Mouse (Mus musculus) midbrain, embryonic 11.5 days (tissue): ENCODE results near the gene Lztr1. TPM values are rescaled to one million over a fixed set of nuclear protein-coding genes. Genes with fewer than 3 reads are reported as not detected.

Source experiments
- ATAC-seq: fragments of 200-750 bp; cut with Nextera tagmentation; 2 replicates; pipeline ENCODE4 v1.8.0; 2017; ENCODE audit warnings: moderate TSS enrichment, moderate library complexity; ENCODE audit not compliant: low FRiP score
- DNase-seq: peaks from one replicate; pipeline ENCODE4 v3.0.0; 2015; ENCODE audit warnings: low spot score; ENCODE audit errors: missing footprints
- H3K27ac ChIP-seq: fragments of 300-500 bp; sonication (generic); 2 replicates; pipeline ENCODE4 v1.5.1; 2014; ENCODE audit warnings: low read depth, low read length
- H3K27me3 ChIP-seq: fragments of 300-500 bp; sonication (generic); 2 replicates; pipeline ENCODE4 v1.6.1; 2014; ENCODE audit warnings: mild to moderate bottlenecking, low read length, moderate library complexity, mixed read lengths; ENCODE audit not compliant: control insufficient read depth, insufficient read depth
- H3K36me3 ChIP-seq: fragments of 300-500 bp; sonication (generic); 2 replicates; pipeline ENCODE4 v1.6.1; 2014; ENCODE audit warnings: mild to moderate bottlenecking, low read length, moderate library complexity, mixed read lengths; ENCODE audit not compliant: control insufficient read depth, insufficient read depth
- H3K4me1 ChIP-seq: fragments of 300-500 bp; sonication (generic); 2 replicates; pipeline ENCODE4 v1.6.1; 2014; ENCODE audit warnings: low read length; ENCODE audit not compliant: control insufficient read depth, insufficient read depth
- H3K4me2 ChIP-seq: fragments of 300-500 bp; sonication (generic); 2 replicates; pipeline ENCODE4 v1.6.1; 2014; ENCODE audit warnings: mild to moderate bottlenecking, moderate library complexity
- H3K4me3 ChIP-seq: fragments of 300-500 bp; sonication (generic); 2 replicates; pipeline ENCODE4 v1.5.1; 2014; ENCODE audit warnings: low read depth, low read length
- H3K9ac ChIP-seq: fragments of 300-500 bp; sonication (generic); 2 replicates; pipeline ENCODE4 v1.6.1; 2014; ENCODE audit warnings: low read length
- H3K9me3 ChIP-seq: fragments of 300-500 bp; sonication (generic); 2 replicates; pipeline ENCODE4 v1.6.1; 2016; ENCODE audit warnings: low read length; ENCODE audit not compliant: control insufficient read depth
- WGBS: fragments of 180-500 bp; shearing (Covaris S2); extraction: QIAGEN DNeasy Blood & Tissue Kit; methylation state at CpG from one replicate; pipeline ENCODE4 v1.1.7; 2014; 5-methylcytosine and 5-hydroxymethylcytosine counted together
- polyA plus RNA-seq: library from polyadenylated mRNA; unstranded; fragments of >200 nt; fragmentation: Nextera tagmentation; extraction: Ambion mirVana; gene quantifications from 2 replicates; pipeline ENCODE4 v1.2.1, GENCODE M21; 2014

Gene Lztr1
- polyA plus RNA-seq, 1 experiment from 2014 or later, result 70.5 TPM

DNA sequence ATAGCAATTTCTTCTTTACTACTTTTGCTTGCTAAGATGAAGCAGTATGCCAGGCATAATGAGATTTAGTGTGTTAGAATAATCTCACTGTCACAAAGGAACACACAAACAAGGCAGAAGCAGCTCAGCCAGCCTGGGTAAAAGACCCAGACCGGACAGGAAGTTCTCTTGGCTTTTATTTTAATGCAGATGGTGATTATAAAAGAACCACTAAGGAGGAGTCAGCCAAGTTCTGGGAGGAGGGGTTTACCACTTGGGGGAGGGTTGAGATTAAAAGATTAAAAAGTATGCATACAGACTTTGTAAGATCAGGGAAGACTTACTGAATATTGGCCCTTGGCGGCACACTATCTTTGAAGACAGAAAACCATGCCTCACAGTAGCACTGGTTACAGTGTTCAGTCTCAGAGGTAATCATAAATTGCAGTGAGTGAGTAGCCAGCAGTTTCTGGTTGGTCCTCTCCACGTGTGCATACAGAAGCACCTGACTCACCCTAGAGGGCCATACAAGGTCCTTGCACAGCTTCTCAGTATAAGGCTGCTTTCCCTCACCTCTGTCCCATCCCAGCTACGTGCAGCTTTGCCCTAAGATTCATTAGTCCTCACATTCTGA lies 30.1 kb upstream of the Lztr1 start:
- peaks cover 1% of the 10 kb centered on the region; the same call in 1 of the 2 replicates for H3K36me3 ChIP-seq
- H3K4me1 ChIP-seq, result no peaks in the 10 kb centered on the region
- H3K4me3 ChIP-seq, result no peak overlapping the region
- peak; percentile 23 for DNase-seq
- WGBS, result 84% methylated on average over 4 of the region's 4 CpGs
- no peak overlapping the region for H3K9ac ChIP-seq
- H3K4me2 ChIP-seq, result no peak overlapping the region
- no peaks in the 10 kb centered on the region for H3K27me3 ChIP-seq
- no peak for ATAC-seq
- H3K9me3 ChIP-seq, result no peaks in the 10 kb centered on the region
- H3K27ac ChIP-seq, result no peak overlapping the region

DNA sequence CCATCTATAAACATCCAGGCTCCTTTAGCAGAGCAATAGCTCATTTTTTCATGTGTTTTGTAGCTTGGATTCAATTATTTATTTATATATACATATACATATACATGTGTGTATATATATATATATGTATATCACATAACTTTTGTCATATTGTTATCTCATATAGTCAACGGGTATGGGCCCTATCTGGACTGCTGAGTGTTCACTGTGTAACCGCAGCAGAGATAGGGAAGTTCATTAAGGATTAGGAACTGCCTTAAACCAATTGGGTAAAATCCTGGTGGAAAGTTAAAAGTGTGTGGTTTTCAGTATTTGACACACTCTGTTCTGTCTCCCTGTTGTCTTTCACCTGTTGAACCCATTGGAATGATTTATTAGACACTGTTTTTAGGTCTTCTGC lies 27.0 kb upstream of the Lztr1 start:
- no peaks in the 10 kb centered on the region for H3K9me3 ChIP-seq
- no peak for ATAC-seq
- peaks cover 14% of the 10 kb centered on the region; the same call in 1 of the 2 replicates for H3K36me3 ChIP-seq
- H3K4me3 ChIP-seq, result no peak overlapping the region
- H3K27me3 ChIP-seq, result no peaks in the 10 kb centered on the region
- 89% methylated on average over 2 of the region's 2 CpGs for WGBS
- DNase-seq, result no peak
- H3K9ac ChIP-seq, result no peak overlapping the region
- no peak overlapping the region for H3K4me2 ChIP-seq
- H3K27ac ChIP-seq, result no peak overlapping the region
- no peaks in the 10 kb centered on the region for H3K4me1 ChIP-seq

DNA sequence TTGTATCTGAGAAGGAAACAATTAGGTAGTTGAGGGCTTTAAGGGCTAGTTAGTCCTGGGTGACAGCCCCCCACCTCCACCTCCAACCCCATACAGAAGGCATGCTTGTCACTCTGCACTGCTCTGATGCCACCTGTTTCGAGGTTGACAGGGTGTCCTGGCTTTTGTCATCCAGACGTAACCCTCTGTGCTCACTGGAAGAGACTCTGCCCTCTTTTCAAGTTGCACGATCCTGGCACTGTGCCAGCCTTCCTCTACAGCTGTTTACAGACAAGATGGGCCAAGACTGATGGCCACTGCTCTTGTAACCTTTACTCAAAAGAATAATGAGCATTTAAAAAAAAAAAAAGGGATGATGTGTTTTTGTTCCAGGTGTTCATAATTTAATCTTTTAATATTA lies 22.0 kb upstream of the Lztr1 start:
- WGBS, result 79% methylated on average over 3 of the region's 3 CpGs
- DNase-seq, result no peak
- peaks cover 14% of the 10 kb centered on the region; the same call in 1 of the 2 replicates for H3K36me3 ChIP-seq

DNA sequence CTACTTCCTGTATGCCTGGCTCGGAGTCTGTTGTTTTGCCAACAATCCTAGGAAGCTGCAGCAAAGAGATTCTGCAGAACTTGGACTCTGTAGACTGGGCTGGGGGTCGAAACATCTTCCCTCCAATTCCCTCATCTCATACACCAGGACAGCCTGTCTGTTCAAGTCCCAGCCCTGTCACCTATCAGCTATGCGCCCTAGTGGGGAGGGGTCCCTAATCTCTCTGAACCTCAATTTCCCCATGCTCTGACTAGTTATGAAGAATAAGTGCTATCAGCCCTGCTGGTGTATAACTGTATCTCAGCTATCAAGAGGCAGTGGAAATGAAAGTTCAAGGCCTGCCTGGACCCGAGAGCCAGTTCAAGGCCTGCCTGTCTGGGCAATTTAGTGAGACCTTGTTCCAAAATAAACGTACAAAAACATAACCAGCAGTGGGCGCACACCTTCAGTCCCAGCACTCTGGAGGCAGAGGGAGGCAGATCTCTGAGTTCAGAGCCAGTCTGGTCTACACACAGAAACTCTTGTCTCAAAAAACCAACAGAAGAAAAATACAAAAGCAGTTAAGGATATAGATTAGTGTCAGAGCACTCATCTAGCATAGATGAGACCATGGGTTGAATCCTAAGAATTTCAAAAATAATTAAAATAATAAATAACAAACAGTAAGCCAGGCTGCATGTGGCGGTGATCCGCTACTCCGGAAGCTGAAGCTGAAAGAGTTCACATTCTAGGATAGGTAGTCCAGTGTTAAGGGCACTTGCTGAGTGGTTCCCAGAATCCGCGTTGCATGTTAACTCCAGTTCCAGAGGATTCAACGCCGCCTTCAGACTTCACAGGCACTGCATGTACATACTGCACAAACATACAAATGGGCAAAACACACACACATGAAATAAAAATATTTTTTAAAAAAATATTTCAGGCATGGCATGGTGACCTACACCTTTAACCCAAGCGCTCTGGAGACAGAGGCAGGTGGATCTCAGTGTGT lies 19.7 kb upstream of the Lztr1 start:
- 50% methylated on average over 14 of the region's 14 CpGs for WGBS
- Histone ChIP-seq H3K9ac (peak overlapping the region; percentile 53), H3K36me3 (peaks cover 9% of the 10 kb centered on the region; the same call in 1 of the 2 replicates), H3K9me3 (no peaks in the 10 kb centered on the region), H3K4me2 (peak overlapping the region; percentile 83), H3K27ac (no peak overlapping the region), H3K27me3 (peaks cover 11% of the 10 kb centered on the region; the same call in 1 of the 2 replicates), H3K4me3 (peak overlapping the region; percentile 38), H3K4me1 (peaks cover 11% of the 10 kb centered on the region)
- DNase-seq (peak; percentile 85), ATAC-seq (peak; percentile 45; the same call in 1 of the 2 replicates)

More for the DNA sequence above, 22.0 kb upstream of the Lztr1 start:
- no peak for ATAC-seq
- H3K4me1 ChIP-seq, result peaks cover 11% of the 10 kb centered on the region
- no peak overlapping the region for H3K9ac ChIP-seq
- H3K4me2 ChIP-seq, result no peak overlapping the region
- H3K27me3 ChIP-seq, result peaks cover 11% of the 10 kb centered on the region; the same call in 1 of the 2 replicates
- no peak overlapping the region for H3K4me3 ChIP-seq
- no peak overlapping the region for H3K27ac ChIP-seq
- no peaks in the 10 kb centered on the region for H3K9me3 ChIP-seq

DNA sequence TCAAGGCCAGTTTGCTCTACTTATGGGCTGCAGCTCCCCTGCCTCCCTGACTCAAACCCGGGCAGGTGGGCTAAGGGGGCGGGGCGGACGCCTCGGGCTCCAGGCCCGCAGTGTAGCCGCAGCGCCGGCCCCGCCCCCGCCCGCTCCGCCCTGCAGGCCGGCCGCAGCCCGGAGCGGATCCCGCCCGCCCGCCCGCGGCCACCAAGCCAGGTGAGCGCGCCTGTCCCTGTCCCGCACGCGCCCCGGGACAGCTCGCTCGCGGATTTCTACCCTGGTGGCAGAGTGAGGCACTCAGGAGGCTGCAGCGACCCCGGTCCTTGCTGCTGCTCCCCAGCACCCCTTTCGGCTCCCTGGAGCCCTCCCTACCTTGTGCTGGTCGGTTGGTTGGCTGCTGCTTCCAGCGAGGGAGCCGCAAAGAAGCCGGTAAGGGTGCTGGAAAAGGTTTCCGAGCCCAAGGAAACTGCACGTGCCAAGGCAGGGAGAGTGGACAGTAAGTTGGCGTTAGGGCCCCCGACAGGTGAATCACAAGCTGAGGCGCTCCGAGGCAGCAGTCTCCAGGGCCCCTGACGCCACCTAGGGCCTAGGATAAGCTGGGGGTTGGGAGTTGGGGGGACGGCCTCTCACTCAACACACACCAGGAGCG lies 18.9 kb upstream of the Lztr1 start, which contains the start of gene Aifm3:
Gene Aifm3, plus strand, starts transcription at position 143 of the 643 bp plus-strand sequence.
- peaks cover 11% of the 10 kb centered on the region; the same call in 1 of the 2 replicates for H3K27me3 ChIP-seq
- 1% methylated on average over 41 of the region's 47 CpGs for WGBS
- peak within 1 kb of the TSS; percentile 53 for H3K9ac ChIP-seq
- peak; percentile 87 for DNase-seq
- H3K27ac ChIP-seq, result no peak within 1 kb of the TSS
- no peaks in the 10 kb centered on the region for H3K9me3 ChIP-seq
- H3K4me2 ChIP-seq, result peak within 1 kb of the TSS; percentile 83
- peak within 1 kb of the TSS; percentile 38 for H3K4me3 ChIP-seq
- peaks cover 2% of the 10 kb centered on the region; the same call in 1 of the 2 replicates for H3K36me3 ChIP-seq
- peak; percentile 79 for ATAC-seq
- H3K4me1 ChIP-seq, result peaks cover 11% of the 10 kb centered on the region

DNA sequence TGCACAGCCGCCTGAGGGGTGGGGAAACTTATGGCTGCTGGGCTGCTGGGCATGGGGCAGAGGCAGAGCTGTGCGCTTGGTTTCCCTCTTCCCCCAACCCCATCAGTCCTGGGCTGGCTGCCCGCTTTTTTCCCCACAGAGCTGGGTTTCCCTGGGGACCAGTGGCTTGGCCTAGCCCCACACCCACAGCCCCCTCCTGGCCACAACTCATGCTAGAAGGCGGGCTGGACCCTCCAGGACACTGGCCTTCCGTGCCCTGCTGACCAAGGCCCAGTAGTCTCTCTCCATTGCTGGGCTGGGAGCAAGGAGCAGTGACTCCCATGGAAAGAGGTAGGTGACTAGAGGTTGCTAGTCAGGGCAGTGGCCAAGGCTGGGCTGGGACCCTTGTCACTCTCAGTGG lies 17.3 kb upstream of the Lztr1 start:
- Histone ChIP-seq H3K9ac (no peak overlapping the region), H3K4me2 (no peak overlapping the region), H3K36me3 (no peaks in the 10 kb centered on the region; the same call in 1 of the 2 replicates), H3K9me3 (no peaks in the 10 kb centered on the region), H3K4me3 (no peak overlapping the region), H3K27ac (no peak overlapping the region), H3K27me3 (peaks cover 11% of the 10 kb centered on the region; the same call in 1 of the 2 replicates), H3K4me1 (peaks cover 11% of the 10 kb centered on the region)
- ATAC-seq (no peak), DNase-seq (no peak)
- WGBS, result 92% methylated on average over 5 of the region's 5 CpGs

DNA sequence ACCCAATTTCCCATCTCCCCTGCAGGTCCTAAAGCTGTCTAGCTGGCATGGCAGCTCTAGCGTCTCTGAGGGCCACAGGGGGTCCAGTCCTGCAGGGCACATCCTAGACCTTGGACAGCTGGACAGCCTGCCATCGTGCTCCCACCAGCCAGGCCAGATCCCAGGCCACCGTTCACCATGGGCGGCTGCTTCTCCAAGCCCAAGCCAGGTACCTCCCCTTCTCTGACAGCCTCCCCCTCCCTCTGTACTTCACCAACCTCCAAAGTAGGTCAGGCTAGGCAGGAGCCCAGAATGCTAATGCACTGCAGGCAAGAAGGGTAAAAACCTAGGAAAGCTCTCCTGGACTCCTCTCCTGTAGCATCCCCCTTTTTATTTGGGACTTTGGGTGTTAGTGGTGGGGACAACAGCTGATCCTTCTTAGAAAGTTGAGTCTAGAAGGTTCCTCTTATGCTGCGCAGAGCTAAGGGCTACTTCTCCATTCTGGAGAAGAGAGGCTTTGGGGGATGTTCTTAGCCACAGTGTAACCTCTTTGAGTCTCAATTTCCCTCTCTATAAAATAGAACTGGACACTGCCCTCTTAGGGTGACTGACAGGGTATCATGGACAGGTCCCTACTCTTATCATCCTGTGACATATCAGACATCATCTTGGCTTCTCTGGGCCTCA lies 16.5 kb upstream of the Lztr1 start:
- no peak overlapping the region for H3K9ac ChIP-seq
- WGBS, result 72% methylated on average over 5 of the region's 5 CpGs
- H3K9me3 ChIP-seq, result no peaks in the 10 kb centered on the region
- H3K4me2 ChIP-seq, result no peak overlapping the region
- no peaks in the 10 kb centered on the region for H3K36me3 ChIP-seq
- peaks cover 11% of the 10 kb centered on the region; the same call in 1 of the 2 replicates for H3K27me3 ChIP-seq
- H3K4me3 ChIP-seq, result no peak overlapping the region
- ATAC-seq (no peak), DNase-seq (no peak)
- H3K4me1 ChIP-seq, result peaks cover 11% of the 10 kb centered on the region
- no peak overlapping the region for H3K27ac ChIP-seq

DNA sequence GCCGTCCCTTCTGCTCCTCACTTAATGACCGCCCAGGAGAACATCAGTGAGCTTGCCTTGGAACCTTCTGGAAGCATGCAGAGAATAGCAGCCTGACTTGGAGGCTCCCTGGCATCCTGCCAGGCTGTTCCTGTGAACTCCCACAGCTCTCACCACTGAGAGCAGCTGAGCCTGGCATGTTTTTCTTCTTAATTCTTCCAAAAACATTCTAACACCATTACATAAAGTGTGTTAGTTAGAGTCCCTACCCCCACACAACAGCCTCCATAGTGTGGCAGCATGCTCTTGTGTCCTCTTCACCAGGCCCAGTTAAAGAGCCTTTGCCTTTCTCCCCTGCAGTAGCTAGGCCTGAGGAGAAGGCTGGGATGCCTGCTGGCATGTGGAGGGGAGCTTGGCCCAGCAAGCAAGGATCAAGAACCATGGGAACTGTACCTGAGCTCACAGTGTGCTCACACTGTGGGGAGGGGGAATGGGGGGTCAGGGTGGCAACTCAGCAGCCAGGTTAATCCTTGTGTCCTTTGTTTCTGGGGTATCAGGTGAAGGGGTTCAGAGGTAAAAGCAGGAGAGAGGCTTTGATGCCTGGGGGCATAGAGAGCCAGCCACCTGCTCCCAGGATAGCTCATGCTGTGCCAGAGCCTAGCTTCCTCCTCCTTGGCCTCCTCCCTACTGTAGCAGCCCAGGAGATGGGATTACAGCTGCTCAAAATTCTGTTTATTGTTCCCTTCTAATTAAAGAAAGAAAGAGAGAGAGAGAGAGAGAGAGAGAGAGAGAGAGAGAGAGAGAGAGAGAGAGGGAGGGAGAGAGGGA lies 11.8 kb upstream of the Lztr1 start:
- no peak overlapping the region for H3K4me3 ChIP-seq
- no peak for DNase-seq
- H3K27ac ChIP-seq, result no peak overlapping the region
- no peak for ATAC-seq
- no peak overlapping the region for H3K9ac ChIP-seq
- H3K4me2 ChIP-seq, result no peak overlapping the region
- peaks cover 8% of the 10 kb centered on the region for H3K4me1 ChIP-seq
- no peaks in the 10 kb centered on the region for H3K9me3 ChIP-seq
- WGBS, result 68% methylated on average over 2 of the region's 2 CpGs
- H3K36me3 ChIP-seq, result no peaks in the 10 kb centered on the region
- no peaks in the 10 kb centered on the region for H3K27me3 ChIP-seq
